Mouse (Mus musculus) embryonic facial prominence, embryonic 10.5 days (tissue): ENCODE measurements at regions not wholly inside any gene's neighbourhood (a gene's known extent, or its start where the extent isn't known, plus 50 kb on each side); places are given as distances from the start of the nearest gene placed in this dataset.
"Not testable (repeated sequence)": the region's sequence is repeated elsewhere in the genome, so short reads cannot be mapped to it uniquely, and the experiment has no call there.

Experiments used
- DNase-seq: peaks from one replicate; pipeline ENCODE4 v3.0.0-alpha.2; 2017; ENCODE audit warnings: low spot score
- H3K27ac ChIP-seq: fragments of 300-500 bp; sonication (generic); replicated peaks from 2 replicates; pipeline ENCODE4 v1.5.1; 2016; ENCODE audit warnings: mild to moderate bottlenecking
- H3K27me3 ChIP-seq: fragments of 300-500 bp; sonication (generic); replicated peaks from 2 replicates; pipeline ENCODE4 v1.6.1; 2016; ENCODE audit warnings: low read depth, mild to moderate bottlenecking; ENCODE audit not compliant: poor library complexity, severe bottlenecking
- H3K36me3 ChIP-seq: fragments of 300-500 bp; sonication (generic); replicated peaks from 2 replicates; pipeline ENCODE4 v1.6.1; 2016; ENCODE audit warnings: mild to moderate bottlenecking, moderate library complexity
- H3K4me1 ChIP-seq: fragments of 300-500 bp; sonication (generic); 2 replicates; pipeline ENCODE4 v1.6.1; 2016
- H3K4me3 ChIP-seq: fragments of 300-500 bp; sonication (generic); 2 replicates; pipeline ENCODE4 v1.5.1; 2016; ENCODE audit warnings: mild to moderate bottlenecking, moderate library complexity
- H3K9me3 ChIP-seq: fragments of 300-500 bp; sonication (generic); 2 replicates; pipeline ENCODE4 v1.6.1; 2016; ENCODE audit warnings: mild to moderate bottlenecking
- whole genome bisulfite sequencing: fragments of 180-500 bp; shearing (Covaris S2); methylation state at CpG from one replicate; pipeline ENCODE4 v1.1.7; 2016; 5-methylcytosine and 5-hydroxymethylcytosine counted together

GRCm38 (mm10) chr17:29430401-29430800 lies 60.2 kb upstream of the Pim1 start:
- Histone ChIP-seq H3K4me1 (peaks cover 41% of the 10 kb centered on the region), H3K27ac (no peak overlapping the region), H3K36me3 (no peaks in the 10 kb centered on the region), H3K27me3 (no peaks in the 10 kb centered on the region), H3K4me3 (no peak overlapping the region), H3K9me3 (no peaks in the 10 kb centered on the region)
- 83% methylated on average over 11 of the region's 11 CpGs for WGBS
- no peak for DNase-seq

- no peak overlapping the region for H3K4me3 ChIP-seq
- H3K4me1 ChIP-seq, result peaks cover 41% of the 10 kb centered on the region
- H3K36me3 ChIP-seq, result no peaks in the 10 kb centered on the region
- H3K27me3 ChIP-seq, result no peaks in the 10 kb centered on the region
- DNase-seq, result no peak
- no peak overlapping the region for H3K27ac ChIP-seq
- no peaks in the 10 kb centered on the region for H3K9me3 ChIP-seq
- 95% methylated on average over 6 of the region's 6 CpGs for WGBS
These were observed 59.7 kb upstream of the Pim1 start for GRCm38 (mm10) chr17:29430806-29431205.

GRCm38 (mm10) chr17:29431553-29432297 lies 58.8 kb upstream of the Pim1 start:
- DNase-seq, result no peak
- Histone ChIP-seq H3K27me3 (no peaks in the 10 kb centered on the region), H3K4me3 (no peak overlapping the region), H3K36me3 (no peaks in the 10 kb centered on the region), H3K4me1 (peaks cover 44% of the 10 kb centered on the region), H3K9me3 (no peaks in the 10 kb centered on the region), H3K27ac (peak overlapping the region; percentile 26; the same call in 1 of the 2 replicates)
- 69% methylated on average over 8 of the region's 8 CpGs for WGBS

GRCm38 (mm10) chr17:29432666-29433065 lies 57.9 kb upstream of the Pim1 start:
- no peak for DNase-seq
- no peaks in the 10 kb centered on the region for H3K9me3 ChIP-seq
- peaks cover 53% of the 10 kb centered on the region for H3K4me1 ChIP-seq
- no peaks in the 10 kb centered on the region for H3K27me3 ChIP-seq
- H3K27ac ChIP-seq, result 0 out of 2 replicates have a peak overlapping the region, but pooled peaks have one; percentile 66
- no peaks in the 10 kb centered on the region for H3K36me3 ChIP-seq
- WGBS, result 92% methylated on average over 8 of the region's 8 CpGs
- no peak overlapping the region for H3K4me3 ChIP-seq

GRCm38 (mm10) chr17:29433370-29433769 lies 57.2 kb upstream of the Pim1 start:
- DNase-seq, result no peak
- Histone ChIP-seq H3K27ac (peak overlapping the region; percentile 66), H3K4me1 (peaks cover 53% of the 10 kb centered on the region), H3K27me3 (no peaks in the 10 kb centered on the region), H3K36me3 (no peaks in the 10 kb centered on the region), H3K4me3 (no peak overlapping the region), H3K9me3 (no peaks in the 10 kb centered on the region)
- WGBS, result 79% methylated on average over 8 of the region's 8 CpGs

GRCm38 (mm10) chr17:29434074-29434944 lies 56.2 kb upstream of the Pim1 start:
- Histone ChIP-seq H3K27ac (peak overlapping the region; percentile 66), H3K36me3 (no peaks in the 10 kb centered on the region), H3K4me1 (peaks cover 60% of the 10 kb centered on the region), H3K9me3 (no peaks in the 10 kb centered on the region), H3K4me3 (no peak overlapping the region), H3K27me3 (no peaks in the 10 kb centered on the region)
- no peak for DNase-seq
- 81% methylated on average over 20 of the region's 20 CpGs for WGBS

GRCm38 (mm10) chr17:29435345-29436006 lies 55.1 kb upstream of the Pim1 start:
- Histone ChIP-seq H3K4me1 (peaks cover 70% of the 10 kb centered on the region), H3K4me3 (no peak overlapping the region), H3K27me3 (0 out of 2 replicates have a peak, but pooled peaks cover 6% of the 10 kb centered on the region), H3K9me3 (no peaks in the 10 kb centered on the region), H3K36me3 (no peaks in the 10 kb centered on the region), H3K27ac (no peak overlapping the region; the same call in 1 of the 2 replicates)
- no peak for DNase-seq
- WGBS, result 96% methylated on average over 9 of the region's 9 CpGs

GRCm38 (mm10) chr17:29436484-29436870 lies 54.1 kb upstream of the Pim1 start:
- Histone ChIP-seq H3K27ac (peak overlapping the region; percentile 89), H3K4me3 (peak overlapping the region; percentile 60), H3K4me1 (peaks cover 73% of the 10 kb centered on the region)
- not testable (repeated sequence) for DNase-seq, H3K27me3 ChIP-seq, H3K9me3 ChIP-seq, H3K36me3 ChIP-seq
- WGBS, result 66% methylated on average over 9 of the region's 9 CpGs

- 1% methylated on average over 36 of the region's 36 CpGs for WGBS
- H3K4me1 ChIP-seq, result peaks cover 72% of the 10 kb centered on the region
These were observed 53.5 kb upstream of the Pim1 start for GRCm38 (mm10) chr17:29436871-29437534.

GRCm38 (mm10) chr17:29437535-29438324 lies 52.8 kb upstream of the Pim1 start:
- peak overlapping the region; percentile 89 for H3K27ac ChIP-seq
- 0 out of 2 replicates have a peak, but pooled peaks cover 6% of the 10 kb centered on the region for H3K27me3 ChIP-seq
- 44% methylated on average over 16 of the region's 16 CpGs for WGBS
- H3K36me3 ChIP-seq, result no peaks in the 10 kb centered on the region
- peak overlapping the region; percentile 60 for H3K4me3 ChIP-seq
- DNase-seq, result no peak
- H3K4me1 ChIP-seq, result peaks cover 70% of the 10 kb centered on the region
- no peaks in the 10 kb centered on the region for H3K9me3 ChIP-seq

More at GRCm38 (mm10) chr17:29436871-29437534, 53.5 kb upstream of the Pim1 start:
- peak; percentile 85 for DNase-seq
- no peaks in the 10 kb centered on the region for H3K9me3 ChIP-seq
- H3K27ac ChIP-seq, result peak overlapping the region; percentile 89
- no peaks in the 10 kb centered on the region for H3K36me3 ChIP-seq
- peak overlapping the region; percentile 60 for H3K4me3 ChIP-seq
- 0 out of 2 replicates have a peak, but pooled peaks cover 6% of the 10 kb centered on the region for H3K27me3 ChIP-seq
